Mouse (Mus musculus): ENCODE data around the gene Saa4.
"Not testable (repeated sequence)": the region's sequence is repeated elsewhere in the genome, so short reads cannot be mapped to it uniquely, and the experiment has no call there.

Gene Saa4

GRCm38 (mm10) chr7:46714518-46714917 lies 17.9 kb downstream of the Saa4 start:
- DNase-seq: peak; percentile 83

GRCm38 (mm10) chr7:46712250-46712649 lies 20.2 kb downstream of the Saa4 start:
- DNase-seq: no peak

- DNase-seq: peak; percentile 85
Observed at GRCm38 (mm10) chr7:46710390-46710844, 22.0 kb downstream of the Saa4 start, which contains the start of gene Saal1. Gene Saal1, minus strand, starts transcription at chr7:46710680.

- peak; percentile 67 for DNase-seq
Observed at GRCm38 (mm10) chr7:46700521-46701025, 31.8 kb downstream of the Saa4 start.

- no peak for DNase-seq
Observed at GRCm38 (mm10) chr7:46696754-46697153, 35.6 kb downstream of the Saa4 start.

GRCm38 (mm10) chr7:46686827-46687226 lies 45.6 kb downstream of the Saa4 start:
- DNase-seq: no peak

- DNase-seq: no peak
Observed at GRCm38 (mm10) chr7:46680732-46681131, 51.7 kb downstream of the Saa4 start.

GRCm38 (mm10) chr7:46679044-46679443 lies 53.4 kb downstream of the Saa4 start:
- not testable (repeated sequence) for DNase-seq

GRCm38 (mm10) chr7:46678417-46678816 lies 54.0 kb downstream of the Saa4 start:
- DNase-seq: no peak

Measured in cerebellum, adult 9-11 months (tissue).